Mouse (Mus musculus) bone marrow, adult 2 months (tissue): ENCODE results near the gene Fto. TPM values are rescaled to one million over a fixed set of nuclear protein-coding genes. Genes with fewer than 3 reads are reported as not detected.

Experiments
- H3K27ac ChIP-seq: fragments of 200-500 bp; 2 replicates; pipeline ENCODE4 v1.5.1; 2012; ENCODE audit warnings: low read depth, mild to moderate bottlenecking, control low read depth, inconsistent platforms, low read length; ENCODE audit not compliant: control insufficient read depth, poor library complexity, insufficient read depth
- H3K4me1 ChIP-seq: fragments of 200-500 bp; 2 replicates; pipeline ENCODE4 v1.6.1; 2011; ENCODE audit warnings: low read length; ENCODE audit not compliant: control insufficient read depth, insufficient read depth
- H3K4me3 ChIP-seq: fragments of 200-500 bp; replicated peaks from 2 replicates; pipeline ENCODE3; 2011; ENCODE audit warnings: mild to moderate bottlenecking, low read depth, low read length, control low read depth; ENCODE audit not compliant: control insufficient read depth
- CTCF ChIP-seq: fragments of 200-500 bp; IDR thresholded peaks from 2 replicates; pipeline ENCODE4 v1.5.1; 2011; ENCODE audit warnings: low read length, control low read depth; ENCODE audit not compliant: control insufficient read depth, insufficient read depth
- POLR2A ChIP-seq: fragments of 200-500 bp; IDR thresholded peaks from 2 replicates; pipeline ENCODE4 v1.6.1; 2011; ENCODE audit warnings: low read depth, mild to moderate bottlenecking, control low read depth, low read length, borderline replicate concordance; ENCODE audit not compliant: control insufficient read depth
- WGBS: fragments of 180-500 bp; shearing (Covaris S2); methylation state at CpG from one replicate; pipeline ENCODE4 v1.1.7; 2018; 5-methylcytosine and 5-hydroxymethylcytosine counted together
- polyA plus RNA-seq: library from polyadenylated mRNA; stranded (reverse); fragments of >200 nt; gene quantifications from 2 replicates; pipeline ENCODE4 v1.2.4, GENCODE M21; 2011; ENCODE audit warnings: low replicate concordance; ENCODE audit not compliant: missing spikeins, insufficient read depth, insufficient read length

The Fto gene
- polyA plus RNA-seq, 1 experiment, result 11.4 TPM

GRCm38 (mm10) chr8:91476988-91477387 lies 163.7 kb downstream of the Fto start:
- no peak overlapping the region for H3K4me3 ChIP-seq
- no peak overlapping the region for H3K27ac ChIP-seq
- TF ChIP-seq CTCF (no peak), POLR2A (no peak)
- H3K4me1 ChIP-seq, result no peaks in the 10 kb centered on the region
- WGBS, result 87% methylated on average over 5 of the region's 5 CpGs

GRCm38 (mm10) chr8:91477471-91477870 lies 164.1 kb downstream of the Fto start:
- no peaks in the 10 kb centered on the region for H3K4me1 ChIP-seq
- no peak for TF ChIP-seq POLR2A
- TF ChIP-seq CTCF, result no peak
- no peak overlapping the region for H3K27ac ChIP-seq
- H3K4me3 ChIP-seq, result no peak overlapping the region
- WGBS, result 93% methylated on average over 10 of the region's 10 CpGs

- no peak overlapping the region for H3K4me3 ChIP-seq
- H3K27ac ChIP-seq, result no peak overlapping the region
- 90% methylated on average over 9 of the region's 9 CpGs for WGBS
- TF ChIP-seq CTCF, result no peak
- TF ChIP-seq POLR2A, result no peak
- no peaks in the 10 kb centered on the region for H3K4me1 ChIP-seq
These were observed 169.2 kb downstream of the Fto start for GRCm38 (mm10) chr8:91482511-91482910.

- 94% methylated on average over 4 of the region's 4 CpGs for WGBS
- TF ChIP-seq POLR2A, result no peak
- no peak for TF ChIP-seq CTCF
- no peak overlapping the region for H3K27ac ChIP-seq
- H3K4me1 ChIP-seq, result no peaks in the 10 kb centered on the region
- no peak overlapping the region for H3K4me3 ChIP-seq
These were observed 173.1 kb downstream of the Fto start for GRCm38 (mm10) chr8:91486394-91486793.

GRCm38 (mm10) chr8:91487456-91487855 lies 174.1 kb downstream of the Fto start:
- 71% methylated on average over 2 of the region's 2 CpGs for WGBS
- TF ChIP-seq CTCF (no peak), POLR2A (no peak)
- no peak overlapping the region for H3K4me3 ChIP-seq
- H3K4me1 ChIP-seq, result no peaks in the 10 kb centered on the region
- no peak overlapping the region for H3K27ac ChIP-seq

GRCm38 (mm10) chr8:91488086-91488783 lies 174.9 kb downstream of the Fto start:
- peak; percentile 43 for TF ChIP-seq CTCF
- no peak for TF ChIP-seq POLR2A
- WGBS, result 76% methylated on average over 13 of the region's 13 CpGs

GRCm38 (mm10) chr8:91488784-91489450 lies 175.6 kb downstream of the Fto start:
- 86% methylated on average over 10 of the region's 10 CpGs for WGBS
- Histone ChIP-seq H3K4me1 (no peaks in the 10 kb centered on the region), H3K4me3 (no peak overlapping the region), H3K27ac (no peak overlapping the region)
- TF ChIP-seq POLR2A (no peak), CTCF (no peak)

More at GRCm38 (mm10) chr8:91488086-91488783, 174.9 kb downstream of the Fto start:
- no peaks in the 10 kb centered on the region for H3K4me1 ChIP-seq
- no peak overlapping the region for H3K4me3 ChIP-seq
- H3K27ac ChIP-seq, result no peak overlapping the region

- no peaks in the 10 kb centered on the region for H3K4me1 ChIP-seq
- TF ChIP-seq POLR2A, result no peak
- no peak for TF ChIP-seq CTCF
- no peak overlapping the region for H3K27ac ChIP-seq
- no peak overlapping the region for H3K4me3 ChIP-seq
- 77% methylated on average over 5 of the region's 5 CpGs for WGBS
These were observed 176.7 kb downstream of the Fto start for GRCm38 (mm10) chr8:91490065-91490464.
